Mouse (Mus musculus): ENCODE data around the gene Zfp687. TPM values are rescaled to one million over a fixed set of nuclear protein-coding genes. Genes with fewer than 3 reads are reported as not detected.
A peak's percentile ranks its signal among the peaks of the same experiment; 100 is the strongest.

The Zfp687 gene
- 23.3 and 23.6 TPM in 2 replicates for polyA plus RNA-seq (2015; fragmentation: Nextera tagmentation; extraction: Ambion mirVana)

GRCm38 (mm10) chr3:95015337-95015872, at the start of gene Zfp687:
Gene Zfp687 (minus strand): TSS chr3:95015448.
- Histone ChIP-seq H3K27me3 (ENCODE audit: control insufficient read depth, insufficient read depth, low read depth, low read length) (no peaks in the 10 kb centered on the region), H3K4me3 (ENCODE audit: low read length) (peak within 1 kb of the TSS; percentile 72), H3K36me3 (ENCODE audit: control insufficient read depth, insufficient read depth, low read length) (peaks cover 10% of the 10 kb centered on the region), H3K9me3 (ENCODE audit: control insufficient read depth, low read length) (no peaks in the 10 kb centered on the region), H3K27ac (ENCODE audit: low read length) (peak within 1 kb of the TSS; percentile 97), H3K4me1 (replicated peaks; ENCODE audit: control insufficient read depth, insufficient read depth, low read length) (peaks cover 16% of the 10 kb centered on the region), H3K4me2 (ENCODE audit: low read depth, low read length) (peak within 1 kb of the TSS; percentile 90), H3K9ac (ENCODE audit: low read length) (peak within 1 kb of the TSS; percentile 70)
- 1% methylated on average over 29 of the region's 37 CpGs for WGBS
- peak; percentile 98 for ATAC-seq (ENCODE audit: low read depth)

GRCm38 (mm10) chr3:95063741-95064140, 48.5 kb upstream of the Zfp687 start:
- peaks cover 54% of the 10 kb centered on the region for H3K36me3 ChIP-seq (ENCODE audit: control insufficient read depth, insufficient read depth, low read length)
- H3K9ac ChIP-seq (ENCODE audit: low read length): no peak overlapping the region
- ATAC-seq (ENCODE audit: low read depth): no peak
- no peak overlapping the region for H3K4me2 ChIP-seq (ENCODE audit: low read depth, low read length)
- no peaks in the 10 kb centered on the region for H3K4me1 ChIP-seq (replicated peaks; ENCODE audit: control insufficient read depth, insufficient read depth, low read length)
- 90% methylated on average over 4 of the region's 4 CpGs for WGBS
- no peak overlapping the region for H3K27ac ChIP-seq (ENCODE audit: low read length)
- no peaks in the 10 kb centered on the region for H3K9me3 ChIP-seq (ENCODE audit: control insufficient read depth, low read length)
- no peaks in the 10 kb centered on the region for H3K27me3 ChIP-seq (ENCODE audit: control insufficient read depth, insufficient read depth, low read depth, low read length)
- H3K4me3 ChIP-seq (ENCODE audit: low read length): no peak overlapping the region

DNA sequence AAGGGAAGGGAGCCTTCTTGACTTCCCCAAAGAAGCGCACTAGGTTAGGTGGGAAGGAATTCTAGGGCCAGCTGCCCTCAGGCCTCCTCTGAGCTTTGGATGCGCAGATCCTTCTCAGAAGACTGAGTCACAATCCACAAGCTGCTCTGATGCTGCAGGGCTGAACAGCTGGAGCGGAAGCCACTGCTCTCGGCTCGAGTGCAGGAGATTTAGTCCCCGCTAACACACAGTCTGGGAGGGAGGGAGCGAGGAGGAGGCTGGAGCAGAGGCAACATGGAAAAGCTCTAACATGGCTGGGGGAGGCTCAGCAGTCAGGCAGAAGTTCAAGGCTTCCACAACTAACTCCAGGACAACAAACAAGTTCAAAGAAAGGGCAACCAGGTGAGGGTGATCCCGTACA, 42.8 kb upstream of the Zfp687 start:
- no peaks in the 10 kb centered on the region for H3K9me3 ChIP-seq (ENCODE audit: control insufficient read depth, low read length)
- WGBS: 77% methylated on average over 8 of the region's 8 CpGs
- no peak overlapping the region for H3K9ac ChIP-seq (ENCODE audit: low read length)
- no peak overlapping the region for H3K4me2 ChIP-seq (ENCODE audit: low read depth, low read length)
- peaks cover 16% of the 10 kb centered on the region for H3K36me3 ChIP-seq (ENCODE audit: control insufficient read depth, insufficient read depth, low read length)
- no peak overlapping the region for H3K4me3 ChIP-seq (ENCODE audit: low read length)
- H3K27ac ChIP-seq (ENCODE audit: low read length): no peak overlapping the region
- H3K27me3 ChIP-seq (ENCODE audit: control insufficient read depth, insufficient read depth, low read depth, low read length): no peaks in the 10 kb centered on the region
- ATAC-seq (ENCODE audit: low read depth): no peak
- H3K4me1 ChIP-seq (replicated peaks; ENCODE audit: control insufficient read depth, insufficient read depth, low read length): peaks cover 12% of the 10 kb centered on the region

GRCm38 (mm10) chr3:95056275-95056674, 41.0 kb upstream of the Zfp687 start:
- Histone ChIP-seq H3K9ac (ENCODE audit: low read length) (no peak overlapping the region), H3K9me3 (ENCODE audit: control insufficient read depth, low read length) (no peaks in the 10 kb centered on the region)
- ATAC-seq (ENCODE audit: low read depth): peak; percentile 75; the same call in 1 of the 2 replicates

GRCm38 (mm10) chr3:95054481-95055260, 39.4 kb upstream of the Zfp687 start:
- H3K4me3 ChIP-seq (ENCODE audit: low read length): no peak overlapping the region
- H3K9ac ChIP-seq (ENCODE audit: low read length): peak overlapping the region; percentile 39; the same call in 1 of the 2 replicates
- peak overlapping the region; percentile 74 for H3K27ac ChIP-seq (ENCODE audit: low read length)
- H3K36me3 ChIP-seq (ENCODE audit: control insufficient read depth, insufficient read depth, low read length): peaks cover 4% of the 10 kb centered on the region
- ATAC-seq (ENCODE audit: low read depth): peak; percentile 84
- WGBS: 24% methylated on average over 10 of the region's 10 CpGs
- H3K9me3 ChIP-seq (ENCODE audit: control insufficient read depth, low read length): no peaks in the 10 kb centered on the region
- H3K4me1 ChIP-seq (replicated peaks; ENCODE audit: control insufficient read depth, insufficient read depth, low read length): peaks cover 12% of the 10 kb centered on the region
- no peak overlapping the region for H3K4me2 ChIP-seq (ENCODE audit: low read depth, low read length)
- no peaks in the 10 kb centered on the region for H3K27me3 ChIP-seq (ENCODE audit: control insufficient read depth, insufficient read depth, low read depth, low read length)

More at GRCm38 (mm10) chr3:95056275-95056674, 41.0 kb upstream of the Zfp687 start:
- H3K27me3 ChIP-seq (ENCODE audit: control insufficient read depth, insufficient read depth, low read depth, low read length): no peaks in the 10 kb centered on the region
- H3K36me3 ChIP-seq (ENCODE audit: control insufficient read depth, insufficient read depth, low read length): peaks cover 9% of the 10 kb centered on the region
- 57% methylated on average over 7 of the region's 7 CpGs for WGBS
- peaks cover 12% of the 10 kb centered on the region for H3K4me1 ChIP-seq (replicated peaks; ENCODE audit: control insufficient read depth, insufficient read depth, low read length)
- H3K27ac ChIP-seq (ENCODE audit: low read length): no peak overlapping the region
- H3K4me2 ChIP-seq (ENCODE audit: low read depth, low read length): no peak overlapping the region
- no peak overlapping the region for H3K4me3 ChIP-seq (ENCODE audit: low read length)

- 36% methylated on average over 3 of the region's 3 CpGs for WGBS
- no peaks in the 10 kb centered on the region for H3K27me3 ChIP-seq (ENCODE audit: control insufficient read depth, insufficient read depth, low read depth, low read length)
- ATAC-seq (ENCODE audit: low read depth): peak; percentile 32; the same call in 1 of the 2 replicates
- H3K9ac ChIP-seq (ENCODE audit: low read length): no peak overlapping the region
- H3K4me1 ChIP-seq (replicated peaks; ENCODE audit: control insufficient read depth, insufficient read depth, low read length): peaks cover 12% of the 10 kb centered on the region
- no peak overlapping the region for H3K4me3 ChIP-seq (ENCODE audit: low read length)
- no peaks in the 10 kb centered on the region for H3K9me3 ChIP-seq (ENCODE audit: control insufficient read depth, low read length)
- no peak overlapping the region for H3K27ac ChIP-seq (ENCODE audit: low read length)
- no peak overlapping the region for H3K4me2 ChIP-seq (ENCODE audit: low read depth, low read length)
- peaks cover 4% of the 10 kb centered on the region for H3K36me3 ChIP-seq (ENCODE audit: control insufficient read depth, insufficient read depth, low read length)
Observed at GRCm38 (mm10) chr3:95053701-95054100, 38.5 kb upstream of the Zfp687 start.

GRCm38 (mm10) chr3:95052959-95053358, 37.7 kb upstream of the Zfp687 start:
- no peaks in the 10 kb centered on the region for H3K27me3 ChIP-seq (ENCODE audit: control insufficient read depth, insufficient read depth, low read depth, low read length)
- no peak overlapping the region for H3K4me3 ChIP-seq (ENCODE audit: low read length)
- WGBS: 44% methylated on average over 1 of the region's 1 CpGs
- no peaks in the 10 kb centered on the region for H3K9me3 ChIP-seq (ENCODE audit: control insufficient read depth, low read length)
- H3K4me2 ChIP-seq (ENCODE audit: low read depth, low read length): no peak overlapping the region
- H3K9ac ChIP-seq (ENCODE audit: low read length): no peak overlapping the region
- H3K4me1 ChIP-seq (replicated peaks; ENCODE audit: control insufficient read depth, insufficient read depth, low read length): peaks cover 12% of the 10 kb centered on the region
- ATAC-seq (ENCODE audit: low read depth): no peak
- H3K27ac ChIP-seq (ENCODE audit: low read length): no peak overlapping the region
- H3K36me3 ChIP-seq (ENCODE audit: control insufficient read depth, insufficient read depth, low read length): peaks cover under 1% of the 10 kb centered on the region

- ATAC-seq (ENCODE audit: low read depth): no peak
- Histone ChIP-seq H3K4me1 (replicated peaks; ENCODE audit: control insufficient read depth, insufficient read depth, low read length) (0 out of 2 replicates have a peak, but pooled peaks cover under 1% of the 10 kb centered on the region), H3K27ac (ENCODE audit: low read length) (no peak overlapping the region), H3K27me3 (ENCODE audit: control insufficient read depth, insufficient read depth, low read depth, low read length) (no peaks in the 10 kb centered on the region), H3K4me3 (ENCODE audit: low read length) (no peak overlapping the region), H3K4me2 (ENCODE audit: low read depth, low read length) (no peak overlapping the region), H3K9ac (ENCODE audit: low read length) (no peak overlapping the region), H3K9me3 (ENCODE audit: control insufficient read depth, low read length) (no peaks in the 10 kb centered on the region), H3K36me3 (ENCODE audit: control insufficient read depth, insufficient read depth, low read length) (no peaks in the 10 kb centered on the region)
- WGBS: 52% methylated on average over 3 of the region's 3 CpGs
Observed at GRCm38 (mm10) chr3:95047914-95048313, 32.7 kb upstream of the Zfp687 start.

DNA sequence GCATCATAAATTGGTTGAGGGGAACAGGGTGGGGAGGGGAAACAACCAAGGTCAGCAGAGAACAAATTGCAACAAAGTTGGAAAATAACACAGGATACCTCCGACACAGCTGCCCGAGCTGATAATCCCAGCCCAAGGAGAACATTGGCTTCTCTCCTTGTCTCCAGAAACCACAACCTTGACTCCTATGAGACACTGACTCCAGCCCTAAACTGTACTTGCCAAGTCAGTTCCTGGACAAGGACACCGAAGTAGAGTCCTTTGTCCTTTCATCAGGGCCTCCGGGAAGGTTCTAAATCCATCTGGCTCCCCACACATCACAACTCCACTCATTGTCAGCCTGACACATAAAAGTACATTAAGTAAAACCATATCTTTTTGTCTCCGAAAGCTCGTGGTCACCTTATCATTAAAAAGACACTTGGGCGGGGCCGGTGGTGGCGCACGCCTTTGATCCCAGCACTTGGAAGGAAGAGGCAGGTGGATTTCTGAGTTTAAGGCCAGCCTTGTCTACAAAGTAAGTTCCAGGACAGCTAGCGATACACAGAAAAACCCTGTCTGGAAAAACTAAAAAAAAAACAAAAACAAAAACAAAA, 31.3 kb upstream of the Zfp687 start:
- 76% methylated on average over 11 of the region's 11 CpGs for WGBS
- H3K4me1 ChIP-seq (replicated peaks; ENCODE audit: control insufficient read depth, insufficient read depth, low read length): peaks cover 4% of the 10 kb centered on the region

More for the DNA sequence above, 31.3 kb upstream of the Zfp687 start:
- H3K36me3 ChIP-seq (ENCODE audit: control insufficient read depth, insufficient read depth, low read length): no peaks in the 10 kb centered on the region
- ATAC-seq (ENCODE audit: low read depth): no peak
- no peak overlapping the region for H3K4me2 ChIP-seq (ENCODE audit: low read depth, low read length)
- no peak overlapping the region for H3K9ac ChIP-seq (ENCODE audit: low read length)
- H3K27me3 ChIP-seq (ENCODE audit: control insufficient read depth, insufficient read depth, low read depth, low read length): no peaks in the 10 kb centered on the region
- H3K4me3 ChIP-seq (ENCODE audit: low read length): no peak overlapping the region
- no peaks in the 10 kb centered on the region for H3K9me3 ChIP-seq (ENCODE audit: control insufficient read depth, low read length)
- H3K27ac ChIP-seq (ENCODE audit: low read length): no peak overlapping the region

Data from lung, embryonic 16.5 days (tissue).